Mouse (Mus musculus) ovary, adult 18-20 months (tissue): ENCODE measurements around the gene Ackr2.

Experiments
- DNase-seq: peaks from one replicate; pipeline ENCODE4 v3.0.0; 2022; ENCODE audit warnings: low spot score, mixed read lengths

Gene Ackr2

DNA sequence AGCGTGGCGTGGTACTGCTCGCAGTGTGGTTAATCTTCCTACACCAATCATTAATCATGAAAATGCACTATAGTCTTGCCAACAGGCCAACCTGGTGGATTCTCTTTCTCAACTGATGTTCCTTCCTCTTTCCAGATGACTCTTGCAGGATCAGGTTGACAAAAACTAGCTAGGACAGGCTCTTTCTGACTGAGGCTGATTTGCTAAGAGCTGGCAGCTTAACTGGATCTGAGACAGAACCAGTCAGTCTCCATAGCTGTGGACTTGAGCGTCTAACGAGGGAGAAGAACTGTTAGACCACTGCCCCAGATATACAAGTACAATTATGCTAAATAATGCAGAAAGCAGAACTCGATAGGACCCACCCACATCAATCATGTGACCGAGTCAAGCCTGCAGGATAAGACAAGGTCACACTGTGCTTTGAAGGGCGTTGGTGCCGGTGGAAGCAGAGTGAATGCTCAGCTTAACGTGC, 20.9 kb downstream of the Ackr2 start:
- no peak for DNase-seq

DNA sequence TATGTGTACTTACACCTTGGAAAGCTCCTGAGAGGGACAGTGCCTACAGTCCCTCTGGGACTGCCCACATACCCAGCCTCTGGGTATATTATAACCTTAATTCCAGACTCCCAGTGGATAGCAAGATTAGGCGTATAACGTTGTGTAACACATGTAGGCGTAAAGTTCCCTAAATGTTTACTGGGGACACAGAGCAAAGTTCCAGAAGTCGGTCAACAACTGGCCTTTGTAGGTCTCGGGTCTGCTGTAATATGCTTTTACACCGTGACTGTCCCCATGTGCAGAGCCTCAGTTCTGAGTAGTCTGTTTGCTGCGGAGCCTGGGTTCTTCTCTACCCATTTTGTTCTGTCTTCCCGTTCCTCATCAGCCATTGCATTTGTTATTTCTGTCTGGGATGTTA, 25.3 kb downstream of the Ackr2 start:
- no peak for DNase-seq

DNA sequence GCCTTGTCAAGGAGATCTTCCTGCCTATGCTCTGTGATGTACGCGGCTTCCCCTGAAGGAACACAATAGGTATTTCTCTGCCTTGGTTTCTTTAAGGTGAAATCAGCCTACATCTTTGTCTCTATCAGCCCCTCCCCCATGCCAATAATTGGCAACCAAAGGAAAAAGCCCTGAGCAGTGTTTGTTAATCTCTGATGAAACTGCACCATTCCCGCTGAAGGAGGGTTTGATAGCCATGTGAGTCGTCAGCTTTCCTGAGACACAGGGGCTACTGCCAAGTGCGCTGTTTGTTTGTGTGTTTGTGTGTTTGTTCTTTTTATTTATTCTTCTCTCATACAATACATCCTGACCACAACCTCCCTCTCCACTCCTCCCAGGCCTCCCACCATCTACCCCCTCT, 25.8 kb downstream of the Ackr2 start:
- DNase-seq = no peak

GRCm38 (mm10) chr9:121924901-121925560, 26.9 kb downstream of the Ackr2 start:
- DNase-seq = no peak

DNA sequence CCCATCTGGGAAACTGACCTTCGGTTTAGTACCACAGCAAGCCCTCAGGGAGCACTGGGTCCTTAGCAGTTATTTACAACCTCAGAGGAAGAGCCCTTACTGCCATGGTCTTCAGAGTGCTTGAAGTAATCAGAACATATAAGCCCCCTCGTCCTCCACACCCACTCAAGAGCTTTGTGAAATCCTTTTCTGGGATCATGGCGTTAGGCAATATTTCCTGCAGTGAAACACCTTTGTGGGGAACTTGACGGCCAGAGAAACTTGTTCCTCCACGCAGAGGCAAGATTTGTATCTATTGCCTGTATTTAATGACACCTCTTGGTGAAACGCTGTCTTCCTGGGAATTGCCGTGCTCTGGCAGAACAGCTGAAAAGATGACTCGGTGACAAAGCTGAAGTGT, 27.8 kb downstream of the Ackr2 start:
- DNase-seq = no peak

DNA sequence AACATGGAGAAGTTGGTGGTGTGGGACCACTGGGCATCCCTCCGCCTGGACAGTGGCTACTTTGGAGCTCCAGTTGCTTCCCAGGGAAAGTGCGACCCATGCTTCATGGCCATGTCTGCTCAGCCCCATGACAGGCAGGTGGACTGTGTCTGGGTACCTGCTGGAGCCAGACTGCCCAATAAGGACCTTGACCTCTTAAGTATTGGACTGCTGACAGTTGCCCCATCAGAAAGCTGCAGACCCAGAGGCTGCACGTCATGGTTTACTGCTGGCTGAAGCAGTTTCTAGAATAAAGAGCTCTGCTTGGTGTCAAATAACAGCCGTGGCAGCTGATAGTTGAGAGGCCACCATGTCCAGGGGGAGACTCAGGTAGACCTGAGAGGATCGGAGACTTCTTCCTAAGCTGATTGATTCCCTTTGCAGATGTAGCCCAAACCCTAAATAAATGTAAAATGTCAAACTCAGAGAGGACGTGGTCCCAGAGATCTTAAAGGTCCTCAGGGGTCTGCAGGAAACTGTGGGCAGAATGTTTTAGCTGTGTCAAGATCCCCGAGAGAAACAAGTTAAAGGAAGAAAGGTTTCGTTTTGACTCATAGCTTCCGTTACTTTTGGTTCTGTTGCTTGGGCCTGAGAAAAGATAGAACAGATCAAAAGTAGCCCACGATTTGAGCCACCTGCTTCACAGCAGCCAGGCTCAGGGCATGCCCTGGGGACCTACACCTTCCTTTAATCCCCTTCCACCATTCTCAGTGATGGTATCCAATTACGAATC, 28.7 kb downstream of the Ackr2 start:
- DNase-seq = no peak

- no peak for DNase-seq
Measured at GRCm38 (mm10) chr9:121927721-121928120, 29.6 kb downstream of the Ackr2 start.

DNA sequence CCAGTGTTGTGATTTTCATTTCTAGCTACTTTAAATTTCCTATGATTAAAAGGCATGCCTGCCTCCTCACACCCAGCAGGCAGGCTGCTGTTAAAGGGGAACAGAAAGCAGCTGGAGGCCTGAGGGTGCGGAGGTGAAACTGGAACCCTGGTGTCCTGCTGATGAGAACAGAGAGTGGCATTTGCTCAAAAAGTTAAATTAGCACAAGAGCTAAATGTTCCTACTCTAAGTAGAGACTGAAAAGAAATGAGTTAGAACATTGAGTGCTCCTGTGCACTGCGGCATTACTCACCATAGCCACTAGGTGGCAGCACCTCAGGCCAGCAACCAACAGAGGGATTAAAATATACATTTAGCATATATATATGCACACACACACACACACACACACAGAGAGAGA, 30.3 kb downstream of the Ackr2 start:
- DNase-seq = no peak

DNA sequence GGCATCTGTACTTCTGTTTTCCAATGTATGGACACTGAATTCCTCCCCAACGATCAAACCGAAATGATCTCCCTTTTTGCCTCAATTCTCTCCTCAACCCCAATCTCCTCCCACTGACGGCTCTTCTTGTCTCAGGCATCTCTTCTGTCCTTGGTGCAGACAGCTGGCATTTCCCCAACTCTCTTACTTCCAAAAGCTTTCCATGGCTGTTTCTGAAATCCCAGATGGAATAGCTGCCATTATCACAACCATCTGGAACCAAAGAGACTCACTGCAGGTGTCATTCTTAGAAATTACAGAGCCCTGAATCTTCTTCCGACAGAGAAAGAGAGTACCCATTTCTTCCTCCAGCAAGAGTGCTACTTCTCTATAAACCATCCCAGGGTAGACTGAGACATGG, 36.7 kb downstream of the Ackr2 start:
- DNase-seq = no peak

DNA sequence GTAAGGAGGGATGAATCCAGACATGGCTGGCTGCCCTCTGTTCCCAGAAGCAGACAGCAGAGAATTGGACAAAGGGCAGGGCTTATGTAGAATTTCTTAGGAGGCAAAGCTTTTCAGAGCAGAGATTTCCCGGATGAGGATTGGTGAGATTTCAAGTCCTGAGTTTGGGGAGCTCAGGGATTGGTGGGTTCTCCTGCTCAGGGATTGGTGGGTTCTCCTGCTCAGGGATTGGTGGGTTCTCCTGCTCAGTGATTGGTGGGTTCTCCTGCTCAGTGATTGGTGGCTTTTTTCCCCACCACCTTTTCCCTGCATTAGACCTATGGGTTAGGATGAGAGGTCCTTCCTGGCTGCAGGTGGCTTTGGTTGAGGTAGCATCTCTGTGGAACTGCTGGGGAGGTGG, 38.8 kb downstream of the Ackr2 start:
- DNase-seq = no peak

DNA sequence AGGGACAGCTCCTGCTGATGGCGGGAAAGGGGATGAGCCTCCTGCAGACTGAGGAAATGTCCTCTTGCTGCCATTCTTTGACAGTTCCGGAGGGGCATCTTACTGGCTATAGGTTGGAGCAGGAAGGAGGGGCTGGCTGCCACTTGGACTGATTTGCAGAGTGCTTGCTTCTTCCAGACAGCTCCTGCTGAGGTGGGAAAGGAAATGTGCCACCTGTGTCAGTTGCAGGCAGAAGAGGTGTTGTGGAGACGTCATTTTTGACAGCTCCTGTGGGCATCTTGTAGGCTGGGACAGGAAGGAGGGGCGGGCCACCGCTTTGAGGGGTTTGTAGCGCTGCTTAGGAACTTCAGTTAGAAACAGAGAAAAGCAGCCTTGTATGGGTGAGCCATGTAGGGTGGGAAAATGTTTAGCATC, 39.3 kb downstream of the Ackr2 start:
- DNase-seq = no peak

DNA sequence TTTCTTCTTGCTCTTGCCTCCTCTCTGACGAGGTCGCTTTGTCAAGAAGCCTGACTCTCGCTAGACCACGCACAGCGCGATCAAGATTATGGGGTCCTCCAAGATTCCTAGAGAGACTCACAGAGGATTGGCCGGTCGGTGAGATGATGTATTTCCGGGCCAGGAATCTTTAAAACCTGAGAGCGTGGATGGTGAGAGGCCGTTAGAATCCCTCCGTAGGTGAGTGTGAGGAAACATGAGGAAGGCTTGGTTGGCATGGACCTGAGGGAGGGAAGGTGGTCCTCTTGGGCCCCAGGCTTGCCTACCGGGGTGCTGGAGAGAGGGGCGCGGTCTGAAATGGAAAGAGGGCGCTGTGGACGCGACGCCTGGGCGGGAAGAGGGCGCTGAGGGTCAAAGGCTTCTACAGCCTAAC, 39.8 kb downstream of the Ackr2 start:
- no peak for DNase-seq

DNA sequence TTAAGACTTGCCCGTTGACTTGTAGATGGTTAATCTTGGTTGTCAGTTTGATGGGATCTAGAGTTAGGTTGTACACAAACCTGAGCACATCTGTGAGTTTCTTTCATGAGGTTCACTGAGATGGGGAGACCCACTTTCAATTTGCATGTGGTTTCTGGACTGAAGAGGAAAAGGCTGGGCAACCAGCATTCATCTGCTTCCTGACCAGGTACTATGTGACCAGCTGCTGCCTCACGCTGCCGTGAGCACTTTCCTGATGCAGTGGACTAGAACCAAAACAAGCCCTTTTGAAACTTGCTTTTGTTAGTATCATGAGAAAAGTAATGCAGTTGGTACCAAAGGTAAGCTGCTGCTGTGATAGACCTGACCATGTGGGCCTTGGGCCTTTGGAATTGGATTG, 44.9 kb downstream of the Ackr2 start:
- no peak for DNase-seq

DNA sequence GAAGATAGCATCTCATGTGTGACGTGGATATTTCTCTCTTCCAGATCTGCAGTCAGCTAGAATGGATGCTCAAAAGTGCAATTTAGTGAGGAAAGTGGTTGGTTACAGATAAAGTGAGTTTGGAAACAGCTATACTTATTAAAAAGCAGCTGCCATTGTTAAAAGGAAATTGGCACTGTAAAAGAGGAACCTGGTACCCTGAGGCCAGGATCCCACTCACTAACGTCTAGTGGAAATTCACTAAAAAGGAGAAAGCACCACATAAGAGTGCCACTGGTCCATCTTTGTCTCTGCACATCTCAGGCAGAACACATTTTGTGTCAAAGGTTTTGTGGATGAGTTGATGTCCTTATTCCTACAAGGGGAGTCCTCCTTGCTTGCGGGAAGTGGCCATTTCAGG, 45.5 kb downstream of the Ackr2 start:
- no peak for DNase-seq

- peak; percentile 51 for DNase-seq
Measured at GRCm38 (mm10) chr9:121947784-121948183, 49.6 kb downstream of the Ackr2 start.

GRCm38 (mm10) chr9:121948431-121948830, 50.3 kb downstream of the Ackr2 start:
- DNase-seq = no peak

GRCm38 (mm10) chr9:121950418-121951113, 52.4 kb downstream of the Ackr2 start, which contains the start of gene Fam198a:
TSS of gene Fam198a (plus strand) at chr9:121950988.
- DNase-seq = peak; percentile 82

- no peak for DNase-seq
Measured at GRCm38 (mm10) chr9:121951114-121951423, 52.9 kb downstream of the Ackr2 start.

DNA sequence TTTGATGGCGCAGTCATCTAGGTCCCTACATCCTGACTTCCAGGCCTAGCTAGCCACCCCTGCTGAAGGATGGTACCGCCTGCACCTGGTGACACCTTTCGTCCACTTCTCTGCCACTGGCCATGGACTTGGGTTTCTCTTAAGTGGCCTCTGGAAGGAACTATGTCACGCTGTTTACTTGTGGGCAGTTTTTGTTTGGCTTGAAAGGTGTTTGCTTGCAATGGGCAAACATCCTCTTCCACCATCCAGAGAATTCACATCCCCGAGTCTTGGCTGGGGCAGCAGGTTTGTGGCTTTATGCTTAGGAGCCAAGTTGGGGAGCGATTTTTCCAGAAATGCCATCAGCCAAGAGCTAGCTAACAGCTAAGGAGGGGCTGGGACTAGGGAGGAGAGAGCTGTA, 54.4 kb downstream of the Ackr2 start:
- no peak for DNase-seq

GRCm38 (mm10) chr9:121959966-121960635, 61.9 kb downstream of the Ackr2 start:
- no peak for DNase-seq
